ENCODE assay signal across 9 mouse cellular contexts in genomic region chr19:43832425-43833069, GRCm38 (mm10). TPM values are rescaled to one million over a fixed set of nuclear protein-coding genes. Genes with fewer than 3 reads are reported as not detected.
DNase-seq lines count a peak whose midpoint lies in the region; ATAC-seq and TF ChIP-seq lines count a peak whose summit lies in the region.
"Had no signal": no experiment of that assay in that cellular context is flagged by ENCODE, and none has a peak within 500 bp of the region (broad histone marks: within the 10 kb centered on the region; RNA-seq: fewer than 3 reads in every experiment).

No protein-coding gene starts in this region.

- H3K9ac ChIP-seq in liver, embryonic 13.5 days: no peak overlapping the region
- no peak overlapping the region for H3K9ac ChIP-seq in neural tube, embryonic 13.5 days
- H3K9ac ChIP-seq: heart, embryonic 13.5 days had no signal

- no peak overlapping the region for H3K27ac ChIP-seq in cortical plate, adult 2 months (ENCODE audit: insufficient read depth, low read length)
- no peak overlapping the region for H3K27ac ChIP-seq in liver, embryonic 13.5 days
- H3K27ac ChIP-seq in neural tube, embryonic 13.5 days (replicated peaks): peak overlapping the region; percentile 57
- H3K27ac ChIP-seq: heart, embryonic 13.5 days had no signal

- TF ChIP-seq POLR2A in cortical plate, adult 2 months (IDR thresholded peaks at IDR 0.05; ENCODE audit: extremely low read depth, insufficient read depth, low read length): no peak

- H3ac ChIP-seq in C2C12 (ENCODE audit: control insufficient read depth, insufficient read length, low read depth): no peak overlapping the region

- H3K4me3 ChIP-seq in C2C12 (ENCODE audit: insufficient read depth, poor library complexity, severe bottlenecking): no peak overlapping the region
- no peak overlapping the region for H3K4me3 ChIP-seq in cortical plate, adult 2 months (ENCODE audit: insufficient read depth, low read length)
- H3K4me3 ChIP-seq in liver, embryonic 13.5 days (replicated peaks): no peak overlapping the region
- peak overlapping the region; percentile 13; the same call in 1 of the 2 replicates for H3K4me3 ChIP-seq in neural tube, embryonic 13.5 days
- H3K4me3 ChIP-seq: heart, embryonic 13.5 days had no signal

- H3K4me1 ChIP-seq in cortical plate, adult 2 months (ENCODE audit: control insufficient read depth, insufficient read depth, low read length): no peaks in the 10 kb centered on the region
- H3K4me1 ChIP-seq in liver, embryonic 13.5 days (replicated peaks): no peaks in the 10 kb centered on the region
- H3K4me1 ChIP-seq in neural tube, embryonic 13.5 days (replicated peaks): peaks cover 8% of the 10 kb centered on the region; the same call in 1 of the 2 replicates
- H3K4me1 ChIP-seq: heart, embryonic 13.5 days had no signal

- H3K27me3 ChIP-seq in C2C12 (ENCODE audit: control insufficient read depth, insufficient read depth, insufficient read length): peaks cover 36% of the 10 kb centered on the region
- H3K27me3 ChIP-seq in liver, embryonic 13.5 days: no peaks in the 10 kb centered on the region
- no peaks in the 10 kb centered on the region for H3K27me3 ChIP-seq in neural tube, embryonic 13.5 days

- H3K79me3 ChIP-seq in C2C12 (ENCODE audit: low read depth): no peaks in the 10 kb centered on the region

- DNase-seq in adrenal gland, adult (ENCODE audit: inconsistent age in 2 of 2, low spot score in 1 of 2): peak; percentile 58 to 85
- peak; percentile 52 to 81 for DNase-seq in heart, adult 18-20 months
- DNase-seq in kidney, postnatal 14 days: peak; percentile 81
- DNase-seq in liver, embryonic 13.5 days: peak; percentile 17
- DNase-seq in thymus, adult 18-20 months: peak; percentile 18 to 27

- no peak overlapping the region for H3K4me2 ChIP-seq in liver, embryonic 13.5 days
- H3K4me2 ChIP-seq in neural tube, embryonic 13.5 days: peak overlapping the region; percentile 38
- H3K4me2 ChIP-seq: heart, embryonic 13.5 days had no signal

- H3K9me3 ChIP-seq in liver, embryonic 13.5 days (replicated peaks): no peaks in the 10 kb centered on the region
- H3K9me3 ChIP-seq in neural tube, embryonic 13.5 days: no peaks in the 10 kb centered on the region
- H3K9me3 ChIP-seq: heart, embryonic 13.5 days had no signal

- H3K36me3 ChIP-seq in C2C12 (ENCODE audit: control insufficient read depth, insufficient read depth): no peaks in the 10 kb centered on the region
- peaks cover 5% of the 10 kb centered on the region; the same call in 1 of the 2 replicates for H3K36me3 ChIP-seq in liver, embryonic 13.5 days
- H3K36me3 ChIP-seq in neural tube, embryonic 13.5 days: no peaks in the 10 kb centered on the region
- H3K36me3 ChIP-seq: heart, embryonic 13.5 days had no signal

- ATAC-seq in liver, embryonic 13.5 days (ENCODE audit: low read depth): no peak
- ATAC-seq in neural tube, embryonic 13.5 days (ENCODE audit: low read depth): peak; percentile 88

- TF ChIP-seq CTCF in C2C12 (IDR thresholded peaks at IDR 0.05; ENCODE audit: control insufficient read depth, insufficient read depth, insufficient read length): peak; percentile 58
- peak; percentile 89 for TF ChIP-seq CTCF in cortical plate, adult 2 months (IDR thresholded peaks at IDR 0.05; ENCODE audit: extremely low read depth, insufficient read depth, low read length)

- 30% methylated on average over 21 of the region's 21 CpGs for WGBS in liver, embryonic 13.5 days (ENCODE audit: insufficient replicate concordance)
- 20% methylated on average over 21 of the region's 21 CpGs for WGBS in neural tube, embryonic 13.5 days

- H3K79me2 ChIP-seq in C2C12 (ENCODE audit: control insufficient read depth, insufficient read depth): no peaks in the 10 kb centered on the region

TF ChIP-seq in C2C12, 6 proteins besides CTCF, POLR2A, EP300 and RAD21:
- TF ChIP-seq FOSL1 (IDR thresholded peaks at IDR 0.05; ENCODE audit: insufficient read depth, low read length, poor library complexity, severe bottlenecking) (no peak), CEBPB (IDR thresholded peaks at IDR 0.05; ENCODE audit: low read depth) (no peak), MAX (IDR thresholded peaks at IDR 0.05) (no peak), USF1 (IDR thresholded peaks at IDR 0.05; ENCODE audit: low read depth) (no peak)

RNA-seq across cellular contexts. Expression of gene Abcc2, which starts 50.6 kb away (rescaled TPM):
- polyA plus RNA-seq in C2C12 (2012; fragmentation: generic; extraction: Trizol): not detected
- 0.15 and 0.32 TPM in 2 replicates for polyA plus RNA-seq in cortical plate, adult 2 months (2012; rRNA removed)
- not detected for total RNA-seq in heart, adult 18-20 months (2021)
- 8.5 and 8.9 TPM in 2 replicates for polyA plus RNA-seq in liver, embryonic 13.5 days (2015; fragmentation: Nextera tagmentation; extraction: Ambion mirVana)
- polyA plus RNA-seq in neural tube, embryonic 13.5 days (2015; fragmentation: Nextera tagmentation; extraction: Ambion mirVana): 0.10 and 0.17 TPM in 2 replicates
- polyA plus RNA-seq: heart, embryonic 13.5 days had no signal

Comparison
In these comparisons a context has a peak if more than half of its experiments do, and no peak if none do; other contexts are left out.
1. DNase-seq: peak in every context shown above with its lines; median percentile 81 in kidney, postnatal 14 days; 72 in adrenal gland, adult; 66 in heart, adult 18-20 months; 22 in thymus, adult 18-20 months; 17 in liver, embryonic 13.5 days.